Mouse (Mus musculus): ENCODE measurements at regions not wholly inside any gene's neighbourhood (a gene's known extent, or its start where the extent isn't known, plus 50 kb on each side); places are given as distances from the start of the nearest gene placed in this dataset.
A peak's percentile ranks its signal among the peaks of the same experiment; 100 is the strongest.

DNA sequence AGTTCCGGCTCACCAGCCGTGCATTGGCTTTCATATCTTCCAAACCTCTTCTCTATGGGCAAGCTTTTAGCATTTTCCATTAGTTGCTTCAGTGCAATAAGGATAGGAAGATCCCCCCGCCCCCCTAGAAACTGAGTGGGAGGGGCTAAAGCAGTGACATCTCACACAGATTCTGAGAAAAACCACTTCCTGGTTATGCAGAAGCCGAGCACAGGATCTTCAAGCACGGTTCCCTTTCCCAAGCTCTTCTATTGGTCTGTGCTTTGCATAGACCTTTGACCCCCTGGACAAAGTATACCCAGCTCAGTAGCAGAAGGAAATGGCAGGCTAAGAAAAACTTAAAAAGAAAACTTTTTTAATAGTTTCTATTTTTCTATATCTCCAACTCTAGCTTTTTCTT, 86.1 kb upstream of the Cep162 start:
- peak; percentile 23 for DNase-seq (ENCODE audit: low read depth, low spot score)
- Histone ChIP-seq H3K4me3 (ENCODE audit: control insufficient read depth in 1 of 2, insufficient read depth in 1 of 2, low read depth in 2 of 2, low read length in 2 of 2) (no peak overlapping the region), H3K4me1 (ENCODE audit: control insufficient read depth in 1 of 2, insufficient read depth in 2 of 2, low read length in 2 of 2) (no peaks in the 10 kb centered on the region), H3K9me3 (replicated peaks; ENCODE audit: insufficient read depth, low read length) (no peaks in the 10 kb centered on the region), H3K27ac (ENCODE audit: control insufficient read depth, low read depth, low read length) (no peak overlapping the region), H3K79me2 (ENCODE audit: control insufficient read depth, insufficient read depth, low read length, poor library complexity) (no peaks in the 10 kb centered on the region), H3K36me3 (ENCODE audit: control insufficient read depth in 1 of 2, insufficient read depth in 2 of 2, low read length in 2 of 2) (no peaks in the 10 kb centered on the region), H3K9ac (ENCODE audit: control insufficient read depth, low read depth, low read length, poor library complexity, severe bottlenecking) (no peak overlapping the region), H3K27me3 (ENCODE audit: control insufficient read depth in 1 of 2, insufficient read depth in 2 of 2, low read length in 2 of 2) (no peaks in the 10 kb centered on the region)
- TF ChIP-seq USF1 (IDR thresholded peaks at IDR 0.05; ENCODE audit: low read depth, low read length) (no peak), EP300 (IDR thresholded peaks at IDR 0.05; ENCODE audit: low read depth in 1 of 2, low read length in 2 of 2) (no peak), SMC3 (IDR thresholded peaks at IDR 0.05; ENCODE audit: low read depth, low read length) (no peak)

DNA sequence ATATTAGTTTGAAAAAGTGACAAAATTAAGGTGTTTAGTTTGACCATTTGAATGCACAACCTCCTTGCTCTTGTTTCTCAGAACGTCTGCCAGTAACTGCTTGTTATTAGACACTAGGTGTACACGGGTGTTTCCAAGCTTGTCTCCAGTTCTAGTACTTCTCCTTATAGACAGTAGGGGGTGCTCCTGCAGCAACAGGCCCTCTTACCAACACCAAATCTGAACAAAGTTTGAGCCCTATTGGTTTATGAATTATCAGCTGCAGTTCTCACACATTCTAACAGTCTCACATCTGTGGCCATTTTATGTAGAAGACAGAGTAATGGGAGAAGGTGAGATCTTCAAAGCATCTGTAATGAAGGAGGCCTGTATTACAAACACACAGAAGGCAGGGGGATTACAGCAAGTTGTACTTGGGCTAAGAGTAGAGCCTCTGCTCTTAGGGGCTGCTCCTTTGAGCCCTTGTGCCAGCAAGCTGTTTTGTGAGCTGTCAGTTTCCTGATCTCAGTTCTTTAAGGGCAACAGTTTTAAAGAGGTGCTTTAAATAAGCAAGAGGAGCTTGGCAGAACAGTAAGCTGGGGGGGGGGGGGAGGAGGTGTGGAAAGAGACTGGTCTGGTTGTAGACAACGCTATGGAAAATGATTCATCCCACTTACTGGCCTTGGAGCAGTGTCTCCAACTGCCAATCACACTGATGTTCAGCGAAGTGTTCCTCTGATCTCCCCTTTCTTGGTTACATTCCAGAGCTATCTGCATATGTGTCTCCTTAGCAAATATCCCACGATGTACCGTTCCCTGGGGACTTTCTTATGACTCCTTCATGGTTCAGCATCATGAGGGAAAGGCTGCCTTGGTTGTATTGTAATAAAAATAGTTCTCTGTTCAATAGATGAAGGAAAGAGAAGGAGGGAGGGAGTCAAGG, 71.3 kb upstream of the Cep162 start:
- Histone ChIP-seq H3K4me3 (ENCODE audit: control insufficient read depth in 1 of 2, insufficient read depth in 1 of 2, low read depth in 2 of 2, low read length in 2 of 2) (no peak overlapping the region), H3K36me3 (ENCODE audit: control insufficient read depth in 1 of 2, insufficient read depth in 2 of 2, low read length in 2 of 2) (no peaks in the 10 kb centered on the region), H3K79me2 (ENCODE audit: control insufficient read depth, insufficient read depth, low read length, poor library complexity) (no peaks in the 10 kb centered on the region), H3K27ac (ENCODE audit: control insufficient read depth, low read depth, low read length) (no peak overlapping the region), H3K9ac (ENCODE audit: control insufficient read depth, low read depth, low read length, poor library complexity, severe bottlenecking) (no peak overlapping the region), H3K9me3 (replicated peaks; ENCODE audit: insufficient read depth, low read length) (no peaks in the 10 kb centered on the region), H3K4me1 (ENCODE audit: control insufficient read depth in 1 of 2, insufficient read depth in 2 of 2, low read length in 2 of 2) (no peaks in the 10 kb centered on the region), H3K27me3 (ENCODE audit: control insufficient read depth in 1 of 2, insufficient read depth in 2 of 2, low read length in 2 of 2) (no peaks in the 10 kb centered on the region)
- no peak for DNase-seq (ENCODE audit: low read depth, low spot score)
- TF ChIP-seq POLR2AphosphoS5 (IDR thresholded peaks at IDR 0.05; ENCODE audit: borderline replicate concordance, low read depth, low read length) (no peak), CTCF (IDR thresholded peaks at IDR 0.05 in 2 of 3, conservative IDR thresholded peaks at IDR 0.05 in 1 of 3; ENCODE audit: control insufficient read depth in 1 of 3, insufficient read depth in 1 of 3, low read depth in 2 of 3, low read length in 3 of 3, poor library complexity in 1 of 3, severe bottlenecking in 1 of 3) (peak in 1 of 3 experiments; percentile 11; a peak in 1 of 6 replicates)

- no peaks in the 10 kb centered on the region for H3K4me1 ChIP-seq (ENCODE audit: control insufficient read depth in 1 of 2, insufficient read depth in 2 of 2, low read length in 2 of 2)
- TF ChIP-seq POLR2A (IDR thresholded peaks at IDR 0.05; ENCODE audit: control insufficient read depth in 1 of 2, insufficient read depth in 1 of 2, low read depth in 1 of 2, low read length in 2 of 2, poor library complexity in 1 of 2): no peak
- no peak for TF ChIP-seq TBP (IDR thresholded peaks at IDR 0.05; ENCODE audit: low read depth, low read length)
- no peak for TF ChIP-seq EP300 (IDR thresholded peaks at IDR 0.05; ENCODE audit: low read depth in 1 of 2, low read length in 2 of 2)
- no peak for TF ChIP-seq E2F4 (IDR thresholded peaks at IDR 0.05; ENCODE audit: borderline replicate concordance, low read depth, low read length)
- TF ChIP-seq HCFC1 (IDR thresholded peaks at IDR 0.05; ENCODE audit: low read depth, low read length): no peak
- TF ChIP-seq SMC3 (IDR thresholded peaks at IDR 0.05; ENCODE audit: low read depth, low read length): no peak
- TF ChIP-seq ZMIZ1 (IDR thresholded peaks at IDR 0.05; ENCODE audit: low read depth, low read length): no peak
- TF ChIP-seq GATA1 (IDR thresholded peaks at IDR 0.05; ENCODE audit: low read depth, low read length): no peak
- no peaks in the 10 kb centered on the region for H3K79me2 ChIP-seq (ENCODE audit: control insufficient read depth, insufficient read depth, low read length, poor library complexity)
- H3K9ac ChIP-seq (ENCODE audit: control insufficient read depth, low read depth, low read length, poor library complexity, severe bottlenecking): no peak overlapping the region
- H3K27me3 ChIP-seq (ENCODE audit: control insufficient read depth in 1 of 2, insufficient read depth in 2 of 2, low read length in 2 of 2): no peaks in the 10 kb centered on the region
- H3K36me3 ChIP-seq (ENCODE audit: control insufficient read depth in 1 of 2, insufficient read depth in 2 of 2, low read length in 2 of 2): no peaks in the 10 kb centered on the region
- H3K9me3 ChIP-seq (replicated peaks; ENCODE audit: insufficient read depth, low read length): no peaks in the 10 kb centered on the region
- H3K4me3 ChIP-seq (ENCODE audit: control insufficient read depth in 1 of 2, insufficient read depth in 1 of 2, low read depth in 2 of 2, low read length in 2 of 2): no peak overlapping the region
- no peak for DNase-seq (ENCODE audit: low read depth, low spot score)
- no peak overlapping the region for H3K27ac ChIP-seq (ENCODE audit: control insufficient read depth, low read depth, low read length)
These were observed 68.4 kb upstream of the Cep162 start for GRCm38 (mm10) chr9:87323690-87324089.
